Mouse (Mus musculus) kidney, adult 2 months (tissue): ENCODE data around the gene Cacna2d1.

Experiments used
- CTCF ChIP-seq: fragments of 200-500 bp; conservative IDR thresholded peaks from 2 replicates; pipeline ENCODE4 v1.5.1; 2011; ENCODE audit warnings: low read depth, mild to moderate bottlenecking, control low read depth, low read length, moderate library complexity, mixed read lengths; ENCODE audit not compliant: insufficient read depth, insufficient read length
- POLR2A ChIP-seq: fragments of 200-500 bp; IDR thresholded peaks from one replicate; pipeline ENCODE4 v1.6.1; 2011; ENCODE audit warnings: low read depth, low read length, control low read depth

DNA sequence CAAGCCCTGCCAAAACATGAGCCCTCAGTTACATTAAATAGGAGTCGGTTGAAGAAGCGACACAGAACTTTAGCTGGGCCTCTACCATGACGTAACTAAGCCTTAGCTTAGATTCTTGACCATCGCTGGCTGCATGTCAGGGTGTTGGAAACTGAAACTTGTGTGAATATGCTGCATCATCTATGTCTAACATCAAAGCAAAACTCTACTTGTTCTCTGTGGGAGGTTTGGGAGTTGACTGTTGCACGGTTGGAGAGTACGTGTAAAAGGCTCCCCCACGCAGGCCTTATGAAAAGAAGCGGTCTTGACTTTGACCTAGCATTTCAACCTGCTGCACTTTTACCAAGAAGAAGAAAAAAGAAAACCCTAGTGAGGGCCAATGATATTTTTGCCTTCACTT lies 436.2 kb downstream of the Cacna2d1 start:
- TF ChIP-seq CTCF (no peak), POLR2A (no peak)
